Mouse (Mus musculus): ENCODE data around the gene Pycard.

- no peak for TF ChIP-seq CTCF (IDR thresholded peaks at IDR 0.05; ENCODE audit: low read depth, low read length)
- TF ChIP-seq POLR2A (IDR thresholded peaks at IDR 0.05; ENCODE audit: extremely low read depth, insufficient read depth, low read length): no peak
These were observed 19.4 kb upstream of the Pycard start for GRCm38 (mm10) chr7:128013116-128013515.

Measured in liver, adult 2 months (tissue).